Mouse (Mus musculus) hindbrain, postnatal 0 days (tissue): ENCODE measurements around the gene Ints6. TPM values are rescaled to one million over a fixed set of nuclear protein-coding genes. Genes with fewer than 3 reads are reported as not detected.

ENCODE experiments used
- ATAC-seq: fragments of 200-750 bp; cut with Nextera tagmentation; 2 replicates; pipeline ENCODE4 v1.8.0; 2017; ENCODE audit warnings: mild to moderate bottlenecking, moderate TSS enrichment, moderate library complexity
- DNase-seq: peaks from one replicate; pipeline ENCODE4 v3.0.0-alpha.2; 2015; ENCODE audit warnings: low spot score
- H3K27ac ChIP-seq: fragments of 300-500 bp; sonication (generic); 2 replicates; pipeline ENCODE4 v1.5.1; 2014; ENCODE audit warnings: mild to moderate bottlenecking
- H3K27me3 ChIP-seq: fragments of 300-500 bp; sonication (generic); 2 replicates; pipeline ENCODE4 v1.6.1; 2014; ENCODE audit warnings: low read length, mixed read lengths; ENCODE audit not compliant: insufficient read depth
- H3K36me3 ChIP-seq: fragments of 300-500 bp; sonication (generic); 2 replicates; pipeline ENCODE4 v1.6.1; 2014; ENCODE audit warnings: low read length, mixed read lengths; ENCODE audit not compliant: insufficient read depth
- H3K4me1 ChIP-seq: fragments of 300-500 bp; sonication (generic); 2 replicates; pipeline ENCODE4 v1.6.1; 2014; ENCODE audit warnings: antibody characterized with exemption, low read length, mixed read lengths; ENCODE audit not compliant: insufficient read depth
- H3K4me2 ChIP-seq: fragments of 300-500 bp; sonication (generic); 2 replicates; pipeline ENCODE4 v1.6.1; 2014; ENCODE audit warnings: low read depth, mild to moderate bottlenecking, low read length, moderate library complexity, mixed read lengths
- H3K4me3 ChIP-seq: fragments of 300-500 bp; sonication (generic); 2 replicates; pipeline ENCODE4 v1.5.1; 2014; ENCODE audit warnings: low read length
- H3K9ac ChIP-seq: fragments of 300-500 bp; sonication (generic); replicated peaks from 2 replicates; pipeline ENCODE4 v1.6.1; 2014; ENCODE audit warnings: mild to moderate bottlenecking, low read length, moderate library complexity, mixed read lengths
- H3K9me3 ChIP-seq: fragments of 300-500 bp; sonication (generic); 2 replicates; pipeline ENCODE4 v1.6.1; 2016; ENCODE audit warnings: low read length, mixed read lengths
- CTCF ChIP-seq: IDR thresholded peaks from 2 replicates; pipeline ENCODE4 v1.5.1; 2016; ENCODE audit warnings: antibody characterized with exemption, control low read depth, low read depth
- WGBS: fragments of 180-500 bp; shearing (Covaris S2); extraction: QIAGEN DNeasy Blood & Tissue Kit; methylation state at CpG from one replicate; pipeline ENCODE4 v1.1.7; 2014; 5-methylcytosine and 5-hydroxymethylcytosine counted together
- polyA plus RNA-seq: library from polyadenylated mRNA; unstranded; fragments of >200 nt; fragmentation: Nextera tagmentation; extraction: Ambion mirVana; gene quantifications from 2 replicates; pipeline ENCODE4 v1.2.1, GENCODE M21; 2015
- total RNA-seq: library from RNA; depleted of rRNA; stranded (reverse); fragments of >200 nt; gene quantifications from 2 replicates; pipeline ENCODE4 v1.2.3, GENCODE M21; 2014

Ints6 gene
- total and polyA plus RNA-seq, 2 experiments from 2014 or later, result 7.5 to 26.3 TPM

DNA sequence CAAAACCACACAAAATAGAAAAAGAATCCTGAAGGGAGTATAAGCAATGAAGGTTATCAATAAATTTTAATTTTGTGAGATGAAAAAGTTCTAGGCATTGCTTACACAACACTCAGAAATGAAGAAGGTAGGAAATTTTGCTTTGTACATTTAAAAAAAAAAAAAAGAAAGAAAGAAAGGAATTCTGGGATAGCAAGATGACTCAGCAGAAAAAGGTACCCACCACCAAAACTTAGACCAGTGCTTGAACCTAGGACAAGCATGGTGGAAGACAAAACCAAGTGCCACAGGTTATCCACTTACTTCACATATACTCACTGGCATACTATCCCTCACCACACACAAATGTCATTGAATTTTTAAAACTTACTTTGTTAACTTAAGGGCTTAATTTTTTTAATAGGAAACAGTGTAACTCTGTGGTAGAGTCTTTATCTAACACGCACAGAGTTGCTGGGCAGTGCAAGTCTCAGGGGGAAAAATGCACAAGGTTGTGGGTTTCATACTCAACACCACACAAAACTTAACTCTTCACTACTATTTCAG is 5.8 kb downstream of the Ints6 start:
- no peaks in the 10 kb centered on the region for H3K4me1 ChIP-seq
- H3K4me2 ChIP-seq, result no peak overlapping the region
- 92% methylated on average over 1 of the region's 1 CpGs for WGBS
- no peak for DNase-seq
- H3K9ac ChIP-seq, result no peak overlapping the region
- no peak for TF ChIP-seq CTCF
- no peak for ATAC-seq
- H3K36me3 ChIP-seq, result no peaks in the 10 kb centered on the region
- no peak overlapping the region for H3K4me3 ChIP-seq
- no peaks in the 10 kb centered on the region for H3K9me3 ChIP-seq
- no peak overlapping the region for H3K27ac ChIP-seq
- no peaks in the 10 kb centered on the region for H3K27me3 ChIP-seq

DNA sequence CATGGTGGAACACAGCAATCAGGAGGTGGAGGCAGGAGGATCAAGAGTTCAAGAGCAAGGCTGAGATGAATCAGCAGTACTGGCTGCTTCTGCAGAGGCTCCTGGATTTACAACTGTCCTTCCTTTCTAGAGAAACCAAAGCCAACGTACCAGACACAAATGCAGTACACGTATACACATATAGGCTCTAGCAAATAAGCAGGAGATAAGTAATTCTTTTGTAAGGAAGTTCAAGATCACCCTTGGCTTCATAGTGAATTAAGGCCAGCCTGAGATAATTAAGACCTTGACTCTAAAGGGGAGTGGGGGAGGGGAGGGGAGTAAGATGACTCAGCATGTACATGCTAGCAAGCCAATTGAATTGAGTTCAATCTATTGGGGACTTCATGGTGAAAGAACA is 9.5 kb downstream of the Ints6 start:
- TF ChIP-seq CTCF, result no peak
- Histone ChIP-seq H3K4me2 (no peak overlapping the region), H3K27me3 (no peaks in the 10 kb centered on the region), H3K27ac (no peak overlapping the region), H3K4me1 (no peaks in the 10 kb centered on the region), H3K9me3 (no peaks in the 10 kb centered on the region), H3K4me3 (no peak overlapping the region), H3K9ac (no peak overlapping the region), H3K36me3 (no peaks in the 10 kb centered on the region)
- no peak for DNase-seq
- ATAC-seq, result no peak
- 94% methylated on average over 2 of the region's 2 CpGs for WGBS

DNA sequence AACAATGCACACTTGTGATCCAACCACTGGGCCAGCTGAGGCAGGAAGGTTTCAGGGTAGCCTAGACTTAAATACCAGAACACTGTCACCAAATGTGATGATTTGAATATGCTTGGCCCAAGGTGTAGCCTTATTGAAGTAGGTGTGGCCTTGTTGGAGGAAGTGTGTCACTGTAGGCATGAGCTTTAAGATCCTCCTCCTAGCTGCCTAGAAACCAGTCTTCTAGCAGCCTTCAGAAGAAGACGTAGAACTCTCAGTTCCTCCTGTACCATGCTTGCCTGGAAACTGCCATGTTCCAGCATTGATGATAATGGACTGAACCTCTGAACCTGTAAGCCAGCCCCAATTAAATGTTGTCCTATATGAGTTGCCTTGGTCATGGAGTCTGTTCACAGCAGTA is 25.3 kb downstream of the Ints6 start:
- H3K27me3 ChIP-seq, result no peaks in the 10 kb centered on the region
- H3K9ac ChIP-seq, result no peak overlapping the region
- ATAC-seq (no peak), DNase-seq (no peak)
- no peaks in the 10 kb centered on the region for H3K9me3 ChIP-seq
- WGBS, result 96% methylated on average over 1 of the region's 1 CpGs
- no peaks in the 10 kb centered on the region for H3K4me1 ChIP-seq
- no peak overlapping the region for H3K4me2 ChIP-seq
- no peak for TF ChIP-seq CTCF
- H3K27ac ChIP-seq, result no peak overlapping the region
- H3K36me3 ChIP-seq, result 0 out of 2 replicates have a peak, but pooled peaks cover 3% of the 10 kb centered on the region
- H3K4me3 ChIP-seq, result no peak overlapping the region

DNA sequence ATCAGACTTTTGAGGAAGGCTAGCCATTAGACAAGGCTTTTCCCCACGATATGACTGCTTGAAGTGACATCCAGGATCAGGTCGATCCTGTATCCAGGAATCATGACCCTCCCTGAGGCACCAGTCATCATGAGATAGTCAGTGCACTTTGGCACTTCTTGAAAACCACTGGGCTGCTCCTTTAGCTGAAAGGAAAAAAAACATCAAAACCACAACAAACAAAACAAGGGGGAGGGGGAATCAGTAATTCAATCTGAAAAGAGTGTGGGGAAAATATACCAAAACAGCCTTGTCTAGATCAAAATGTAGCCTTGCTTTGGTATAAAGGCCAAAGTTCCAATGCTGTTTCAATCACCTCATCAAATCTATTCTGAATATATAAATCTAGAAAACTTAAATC is 27.3 kb downstream of the Ints6 start:
- Histone ChIP-seq H3K9me3 (no peaks in the 10 kb centered on the region), H3K27ac (no peak overlapping the region), H3K4me2 (no peak overlapping the region), H3K9ac (no peak overlapping the region), H3K4me3 (no peak overlapping the region), H3K27me3 (no peaks in the 10 kb centered on the region), H3K36me3 (0 out of 2 replicates have a peak, but pooled peaks cover 3% of the 10 kb centered on the region), H3K4me1 (no peaks in the 10 kb centered on the region)
- TF ChIP-seq CTCF, result no peak
- no peak for ATAC-seq
- no peak for DNase-seq
- WGBS, result 88% methylated on average over 2 of the region's 2 CpGs

DNA sequence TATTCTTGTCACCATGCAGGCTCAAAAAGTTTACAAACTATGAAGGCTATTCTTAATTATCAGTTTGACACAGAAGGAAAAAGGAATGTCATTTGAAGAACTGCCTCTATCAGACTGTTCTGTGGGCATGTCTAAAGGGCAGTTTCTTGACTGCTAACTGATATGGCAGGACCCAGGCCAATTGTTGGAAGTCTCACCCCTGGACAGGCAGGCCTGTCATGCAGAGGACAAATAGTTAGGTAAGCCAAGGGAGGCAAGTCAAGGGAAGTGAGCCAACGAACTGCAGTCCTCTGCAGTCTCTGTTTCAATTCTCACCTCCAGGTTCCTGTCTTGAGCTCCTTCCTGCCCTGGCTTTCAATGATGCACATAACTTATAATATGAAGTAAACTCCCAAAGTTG is 29.1 kb downstream of the Ints6 start:
- Histone ChIP-seq H3K27ac (no peak overlapping the region), H3K36me3 (0 out of 2 replicates have a peak, but pooled peaks cover 3% of the 10 kb centered on the region), H3K9me3 (no peaks in the 10 kb centered on the region), H3K4me3 (no peak overlapping the region), H3K4me1 (no peaks in the 10 kb centered on the region), H3K9ac (no peak overlapping the region), H3K27me3 (no peaks in the 10 kb centered on the region), H3K4me2 (no peak overlapping the region)
- TF ChIP-seq CTCF, result no peak
- DNase-seq (no peak), ATAC-seq (no peak)
- WGBS, result 82% methylated on average over 1 of the region's 1 CpGs

DNA sequence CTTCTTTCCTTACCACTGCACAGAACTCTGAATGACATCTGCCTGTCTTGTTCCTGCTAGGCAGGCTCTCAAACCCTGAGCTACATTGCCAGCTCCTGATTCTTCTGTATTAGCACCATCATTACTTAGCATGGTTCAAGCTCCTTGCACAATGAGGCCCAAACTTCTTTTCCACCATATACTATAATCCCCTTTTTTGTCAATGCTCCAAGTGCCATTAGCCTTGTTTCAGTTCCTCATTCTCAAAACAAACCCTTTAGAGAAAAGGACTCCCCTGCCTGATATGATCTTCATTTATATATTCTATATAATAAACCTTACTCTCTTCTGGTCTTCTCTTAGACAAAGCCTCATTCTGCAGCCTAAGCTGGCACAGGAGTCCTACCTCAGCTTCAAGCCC is 36.4 kb downstream of the Ints6 start:
- Histone ChIP-seq H3K4me1 (no peaks in the 10 kb centered on the region), H3K9me3 (no peaks in the 10 kb centered on the region), H3K9ac (no peak overlapping the region), H3K4me2 (no peak overlapping the region), H3K27ac (no peak overlapping the region), H3K36me3 (no peaks in the 10 kb centered on the region), H3K27me3 (no peaks in the 10 kb centered on the region), H3K4me3 (no peak overlapping the region)
- TF ChIP-seq CTCF, result no peak
- DNase-seq (no peak), ATAC-seq (no peak)

DNA sequence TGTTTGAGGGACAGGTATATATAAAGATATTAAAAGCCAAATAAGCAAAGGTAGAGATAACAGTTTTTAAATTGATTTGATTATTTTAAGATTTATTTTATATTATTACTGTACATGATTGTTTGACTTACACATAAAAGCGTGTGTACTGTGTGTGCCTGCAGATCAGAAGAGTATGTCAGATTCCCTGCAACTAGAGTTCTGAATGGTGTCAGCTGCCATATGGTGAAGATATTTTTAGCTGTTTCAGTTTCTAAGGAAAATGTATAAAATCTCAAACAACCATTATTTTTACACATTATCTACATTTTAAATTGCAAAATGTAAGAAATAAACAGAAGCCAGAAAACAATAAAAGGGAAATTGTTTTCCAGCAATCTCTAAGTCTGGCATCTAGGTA is 39.3 kb downstream of the Ints6 start:
- no peaks in the 10 kb centered on the region for H3K36me3 ChIP-seq
- WGBS, result 77% methylated on average over 1 of the region's 1 CpGs
- no peaks in the 10 kb centered on the region for H3K4me1 ChIP-seq
- no peak overlapping the region for H3K4me3 ChIP-seq
- no peaks in the 10 kb centered on the region for H3K27me3 ChIP-seq
- DNase-seq (no peak), ATAC-seq (no peak)
- TF ChIP-seq CTCF, result no peak
- H3K4me2 ChIP-seq, result no peak overlapping the region
- no peaks in the 10 kb centered on the region for H3K9me3 ChIP-seq
- H3K9ac ChIP-seq, result no peak overlapping the region
- no peak overlapping the region for H3K27ac ChIP-seq
